Mouse (Mus musculus): ENCODE data around the gene Prx. TPM values are rescaled to one million over a fixed set of nuclear protein-coding genes. Genes with fewer than 3 reads are reported as not detected.
A peak's percentile ranks its signal among the peaks of the same experiment; 100 is the strongest.
"Not testable (repeated sequence)": the region's sequence is repeated elsewhere in the genome, so short reads cannot be mapped to it uniquely, and the experiment has no call there.

Gene Prx
- polyA plus RNA-seq, 1 experiment from 2014 or later, result 2.0 TPM

DNA sequence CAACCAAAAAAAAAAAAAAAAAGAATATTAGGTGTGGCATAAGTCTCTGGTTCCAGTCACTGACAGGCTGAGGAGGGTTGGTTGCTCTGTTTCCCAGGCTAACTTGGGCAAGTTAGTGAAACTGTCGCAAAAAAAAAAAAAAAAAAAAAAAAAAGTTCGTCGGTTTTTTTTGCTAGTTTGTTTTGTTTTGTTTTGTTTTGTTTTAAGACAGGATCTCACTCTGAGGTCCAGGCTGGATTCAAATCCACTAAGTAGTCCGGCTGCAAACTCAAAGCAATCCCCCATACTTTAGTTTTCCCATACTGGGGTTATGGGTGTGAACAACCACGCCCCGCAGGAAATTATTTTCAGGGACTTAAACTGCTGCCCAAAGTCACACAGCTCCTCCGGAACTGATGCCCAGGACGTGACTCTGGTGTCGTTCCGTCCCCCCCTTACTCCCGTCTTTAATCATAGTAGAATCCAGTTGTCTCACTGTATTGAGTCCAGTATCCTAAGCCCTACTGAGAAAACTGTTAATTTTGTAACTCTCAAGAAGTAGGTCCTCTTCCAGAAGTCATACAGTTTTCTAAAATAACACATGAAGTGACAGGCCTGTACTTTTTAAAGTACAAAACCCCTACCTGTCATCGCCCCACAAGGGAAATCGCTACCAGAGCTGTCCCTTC lies 12.9 kb upstream of the Prx start:
- Histone ChIP-seq H3K4me2 (peak overlapping the region; percentile 60), H3K27ac (replicated peaks) (peak overlapping the region; percentile 95), H3K4me3 (replicated peaks) (peak overlapping the region; percentile 78), H3K9ac (replicated peaks) (peak overlapping the region; percentile 28; the same call in 1 of the 2 replicates), H3K9me3 (replicated peaks) (no peaks in the 10 kb centered on the region), H3K36me3 (no peaks in the 10 kb centered on the region), H3K27me3 (replicated peaks) (no peaks in the 10 kb centered on the region), H3K4me1 (peaks cover 32% of the 10 kb centered on the region)
- ATAC-seq (ENCODE audit: low FRiP score), result peak; percentile 16
- WGBS, result 6% methylated on average over 13 of the region's 13 CpGs

DNA sequence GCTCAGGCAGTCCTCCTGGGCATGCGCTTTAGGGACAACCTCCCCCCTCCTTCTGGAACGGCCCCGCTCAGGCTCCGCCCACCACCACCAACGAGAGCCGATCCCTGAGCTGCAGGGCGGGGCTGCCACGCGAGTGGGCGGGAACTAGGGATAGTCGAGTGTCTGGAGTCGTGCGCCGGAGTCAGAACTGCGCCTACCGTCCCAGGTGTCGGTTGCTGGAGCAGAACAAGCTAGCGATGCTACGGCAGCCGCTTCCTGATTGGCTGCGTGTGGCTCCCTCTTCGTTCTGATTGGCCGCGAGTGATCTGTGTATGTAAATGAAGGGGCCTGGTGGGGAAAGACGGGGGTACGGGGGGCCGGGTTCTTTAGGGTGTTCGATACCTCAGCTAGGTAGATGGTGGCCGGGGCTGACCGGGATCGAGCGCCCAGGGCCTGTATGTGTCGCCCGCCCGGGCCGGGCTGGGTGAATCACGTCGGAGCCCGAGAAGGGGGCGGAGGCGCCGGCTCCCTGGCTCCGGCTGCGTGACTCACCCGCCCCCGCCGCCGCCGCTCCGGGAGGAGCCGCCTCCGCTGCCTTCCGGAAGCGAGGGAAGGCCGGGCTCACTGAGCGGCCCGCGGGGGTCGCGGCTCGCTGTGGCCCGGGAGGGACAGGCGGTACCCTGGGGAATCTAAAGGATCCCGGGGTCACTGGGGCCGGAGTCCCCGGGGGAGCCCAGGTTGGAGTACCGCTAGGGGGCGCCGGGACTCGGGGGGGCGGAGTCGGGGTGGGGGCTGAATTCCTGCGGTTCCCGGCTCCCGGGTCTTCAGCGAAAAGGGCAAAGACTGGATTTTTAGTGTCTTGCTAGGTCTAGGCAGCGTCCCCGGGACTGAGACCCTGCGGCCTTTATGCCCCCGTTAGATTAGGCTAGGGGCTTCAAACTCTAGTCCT lies 12.1 kb upstream of the Prx start, which contains the start of gene Sertad1:
Gene Sertad1, plus strand, starts transcription at position 141 of the 928 bp plus-strand sequence.
- peak within 1 kb of the TSS; percentile 78 for H3K4me3 ChIP-seq (replicated peaks)
- ATAC-seq (ENCODE audit: low FRiP score), result peak; percentile 98
- H3K36me3 ChIP-seq, result no peaks in the 10 kb centered on the region

DNA sequence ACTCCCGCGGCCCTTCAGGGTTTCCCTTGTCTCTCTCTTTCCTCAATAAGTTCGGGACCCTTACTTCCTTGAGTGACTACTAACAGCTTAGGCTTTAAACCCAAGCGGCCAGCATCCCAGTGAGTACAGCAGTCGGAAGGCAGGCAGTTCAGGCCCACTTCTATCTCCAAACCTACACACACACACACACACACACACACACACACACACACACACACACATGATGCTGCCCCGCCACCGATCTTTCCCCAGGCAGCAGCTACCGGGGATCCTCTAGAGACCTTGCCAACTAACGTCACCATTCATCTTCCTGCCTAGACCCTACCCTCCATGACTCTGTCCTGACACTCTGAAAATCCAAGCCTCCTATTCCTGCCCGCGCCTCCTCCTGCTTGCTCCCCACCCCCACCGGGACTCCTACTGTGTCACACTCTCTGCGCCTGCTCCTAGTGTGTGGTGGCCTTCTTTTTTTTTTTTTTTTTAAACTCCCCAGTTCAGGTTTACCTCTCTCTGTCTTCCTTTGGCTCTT lies 11.3 kb upstream of the Prx start:
- WGBS, result 4% methylated on average over 13 of the region's 13 CpGs
- Histone ChIP-seq H3K4me3 (replicated peaks) (peak overlapping the region; percentile 78), H3K9me3 (replicated peaks) (no peaks in the 10 kb centered on the region), H3K9ac (replicated peaks) (peak overlapping the region; percentile 72), H3K4me1 (peaks cover 26% of the 10 kb centered on the region), H3K27me3 (replicated peaks) (no peaks in the 10 kb centered on the region), H3K27ac (replicated peaks) (peak overlapping the region; percentile 95), H3K36me3 (no peaks in the 10 kb centered on the region), H3K4me2 (peak overlapping the region; percentile 60)
- ATAC-seq (ENCODE audit: low FRiP score), result no peak

More for the DNA sequence above, 12.1 kb upstream of the Prx start, which contains the start of gene Sertad1:
- H3K9me3 ChIP-seq (replicated peaks), result no peaks in the 10 kb centered on the region
- under 1% methylated on average over 77 of the region's 80 CpGs for WGBS
- H3K4me2 ChIP-seq, result peak within 1 kb of the TSS; percentile 60
- peaks cover 26% of the 10 kb centered on the region for H3K4me1 ChIP-seq
- H3K9ac ChIP-seq (replicated peaks), result peak within 1 kb of the TSS; percentile 72
- H3K27ac ChIP-seq (replicated peaks), result peak within 1 kb of the TSS; percentile 95
- H3K27me3 ChIP-seq (replicated peaks), result no peaks in the 10 kb centered on the region

DNA sequence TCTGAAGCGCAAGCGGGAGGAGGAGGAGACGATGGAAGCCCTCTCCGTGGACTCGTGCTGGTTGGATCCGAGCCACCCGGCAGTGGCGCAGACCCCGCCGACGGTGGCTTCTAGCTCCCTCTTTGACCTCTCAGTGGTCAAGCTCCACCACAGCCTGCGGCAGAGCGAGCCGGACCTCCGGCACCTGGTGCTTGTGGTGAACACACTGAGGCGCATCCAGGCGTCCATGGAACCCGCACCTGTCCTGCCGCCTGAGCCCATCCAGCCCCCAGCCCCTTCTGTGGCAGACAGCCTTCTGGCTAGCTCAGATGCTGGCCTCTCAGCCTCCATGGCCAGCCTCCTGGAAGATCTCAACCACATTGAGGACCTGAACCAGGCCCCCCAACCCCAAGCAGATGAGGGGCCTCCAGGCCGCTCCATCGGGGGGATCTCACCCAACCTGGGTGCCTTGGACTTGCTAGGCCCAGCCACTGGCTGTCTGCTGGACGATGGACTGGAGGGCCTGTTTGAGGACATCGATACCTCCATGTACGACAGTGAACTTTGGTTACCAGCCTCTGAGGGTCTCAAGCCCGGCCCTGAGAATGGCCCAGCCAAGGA lies 9.8 kb upstream of the Prx start:
- H3K27ac ChIP-seq (replicated peaks), result no peak overlapping the region

DNA sequence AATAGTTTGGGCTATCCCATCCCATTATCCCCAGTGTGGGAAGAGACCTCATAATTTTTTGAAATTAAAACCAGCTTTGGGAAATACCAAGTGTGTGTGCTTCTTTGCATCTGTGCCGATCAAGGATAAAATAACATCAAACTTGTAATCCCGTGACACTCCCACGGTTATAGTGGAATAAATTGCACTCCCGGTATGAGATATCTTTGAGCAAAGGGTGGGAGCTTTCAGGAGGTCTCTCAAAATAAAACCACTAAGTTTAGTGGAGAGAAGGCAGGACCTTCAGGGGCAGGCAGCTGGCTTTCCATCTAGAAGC lies 8.9 kb upstream of the Prx start:
- peak overlapping the region; percentile 53 for H3K4me2 ChIP-seq
- H3K27me3 ChIP-seq (replicated peaks), result no peaks in the 10 kb centered on the region
- 40% methylated on average over 4 of the region's 4 CpGs for WGBS
- ATAC-seq (ENCODE audit: low FRiP score), result no peak
- no peaks in the 10 kb centered on the region for H3K36me3 ChIP-seq
- no peaks in the 10 kb centered on the region for H3K9me3 ChIP-seq (replicated peaks)
- peaks cover 26% of the 10 kb centered on the region for H3K4me1 ChIP-seq
- peak overlapping the region; percentile 25 for H3K4me3 ChIP-seq (replicated peaks)
- peak overlapping the region; percentile 67; the same call in 1 of the 2 replicates for H3K27ac ChIP-seq (replicated peaks)
- H3K9ac ChIP-seq (replicated peaks), result peak overlapping the region; percentile 32

More for the DNA sequence above, 9.8 kb upstream of the Prx start:
- no peak for ATAC-seq (ENCODE audit: low FRiP score)
- H3K4me2 ChIP-seq, result no peak overlapping the region
- H3K4me1 ChIP-seq, result peaks cover 26% of the 10 kb centered on the region
- no peaks in the 10 kb centered on the region for H3K27me3 ChIP-seq (replicated peaks)
- H3K9ac ChIP-seq (replicated peaks), result no peak overlapping the region
- WGBS, result 92% methylated on average over 25 of the region's 25 CpGs
- H3K9me3 ChIP-seq (replicated peaks), result no peaks in the 10 kb centered on the region
- H3K36me3 ChIP-seq, result no peaks in the 10 kb centered on the region
- H3K4me3 ChIP-seq (replicated peaks), result no peak overlapping the region

DNA sequence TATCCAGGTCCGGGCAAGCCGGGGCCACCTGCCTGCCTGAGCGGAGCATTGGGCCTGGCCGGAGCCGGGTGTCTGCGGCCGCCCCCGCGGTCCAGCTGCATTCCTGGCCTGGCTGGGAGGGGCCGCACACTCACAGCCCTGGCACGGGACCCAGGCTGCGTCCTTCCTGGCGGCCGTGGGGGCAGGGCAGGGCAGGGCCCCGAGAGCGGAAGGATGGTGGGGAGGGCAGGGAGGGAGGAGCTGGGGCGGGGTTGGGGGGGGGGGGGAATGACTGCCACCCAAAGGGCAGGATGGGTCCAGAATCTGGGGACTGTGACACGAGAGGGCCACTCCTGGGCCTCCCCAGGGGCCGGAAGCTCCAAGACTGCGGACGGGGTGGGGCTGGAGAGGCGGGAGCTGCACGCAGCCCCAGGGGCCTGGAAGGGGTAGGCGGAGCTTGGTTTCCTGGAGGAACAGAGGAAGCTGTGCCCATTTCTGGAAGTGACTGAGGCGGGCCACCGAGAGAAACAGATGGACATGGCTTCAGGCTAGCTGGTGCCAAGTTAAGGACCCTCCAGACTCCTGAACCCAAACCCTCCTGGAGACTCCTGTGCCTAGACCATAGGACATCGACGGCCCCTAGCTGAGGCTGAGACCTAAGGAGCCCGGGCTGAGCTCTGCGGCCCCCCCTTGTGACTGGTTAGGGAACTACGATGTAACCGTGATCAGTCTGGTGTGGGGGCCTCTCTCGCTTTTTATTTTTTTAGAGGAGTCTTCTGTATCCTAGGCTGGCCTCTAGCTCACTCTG lies 8.4 kb upstream of the Prx start:
- ATAC-seq (ENCODE audit: low FRiP score), result no peak
- H3K4me1 ChIP-seq, result peaks cover 26% of the 10 kb centered on the region
- H3K4me2 ChIP-seq, result peak overlapping the region; percentile 53
- peak overlapping the region; percentile 32 for H3K9ac ChIP-seq (replicated peaks)
- H3K9me3 ChIP-seq (replicated peaks), result no peaks in the 10 kb centered on the region
- no peaks in the 10 kb centered on the region for H3K27me3 ChIP-seq (replicated peaks)
- peak overlapping the region; percentile 67 for H3K27ac ChIP-seq (replicated peaks)
- no peaks in the 10 kb centered on the region for H3K36me3 ChIP-seq
- H3K4me3 ChIP-seq (replicated peaks), result peak overlapping the region; percentile 25
- WGBS, result 2% methylated on average over 33 of the region's 33 CpGs

DNA sequence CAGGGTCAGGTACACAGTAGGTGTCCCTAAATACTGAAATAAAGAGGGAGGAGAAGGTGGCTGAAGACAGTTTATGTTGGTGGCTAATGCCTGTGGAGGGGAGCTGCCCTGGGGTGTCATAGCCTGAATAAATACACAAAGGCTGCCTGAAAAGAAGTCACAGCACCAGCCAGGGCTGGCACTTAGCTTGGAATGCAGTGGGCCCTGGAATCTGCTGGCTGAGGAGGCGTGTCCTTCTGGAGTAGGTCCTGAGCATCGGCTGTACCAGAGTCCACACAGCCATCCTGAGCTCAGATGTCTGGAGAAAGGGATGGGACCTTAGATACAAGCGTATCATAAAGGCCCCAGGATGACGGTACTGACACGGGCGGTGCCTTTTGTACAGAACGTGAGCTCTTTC lies 7.3 kb upstream of the Prx start:
- Histone ChIP-seq H3K9me3 (replicated peaks) (no peaks in the 10 kb centered on the region), H3K4me3 (replicated peaks) (no peak overlapping the region), H3K36me3 (no peaks in the 10 kb centered on the region), H3K4me1 (peaks cover 21% of the 10 kb centered on the region), H3K27ac (replicated peaks) (no peak overlapping the region), H3K4me2 (no peak overlapping the region), H3K27me3 (replicated peaks) (no peaks in the 10 kb centered on the region), H3K9ac (replicated peaks) (no peak overlapping the region)
- ATAC-seq (ENCODE audit: low FRiP score), result no peak
- WGBS, result 77% methylated on average over 7 of the region's 7 CpGs

DNA sequence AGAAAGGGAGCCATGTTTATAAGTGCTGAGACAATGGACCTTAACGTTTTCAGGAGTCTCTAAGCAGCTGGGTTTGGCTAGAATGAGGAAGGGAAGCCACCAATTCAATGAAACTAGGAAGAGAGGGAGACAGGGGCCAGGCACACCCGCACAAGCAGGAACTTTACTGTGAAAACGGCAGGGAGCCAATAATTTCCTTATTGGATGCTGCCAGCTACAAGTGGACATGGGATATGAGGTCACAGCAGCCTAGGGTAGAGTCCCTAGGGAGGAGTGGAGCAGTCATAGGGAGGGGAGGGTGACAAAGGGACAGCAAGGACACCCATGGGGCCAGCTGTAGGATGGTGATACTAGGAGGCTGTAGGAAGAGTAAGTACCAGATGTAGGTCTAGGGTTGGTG lies 6.1 kb upstream of the Prx start:
- Histone ChIP-seq H3K27me3 (replicated peaks) (no peaks in the 10 kb centered on the region), H3K4me1 (peaks cover 14% of the 10 kb centered on the region), H3K4me2 (no peak overlapping the region), H3K27ac (replicated peaks) (no peak overlapping the region), H3K9ac (replicated peaks) (no peak overlapping the region), H3K9me3 (replicated peaks) (no peaks in the 10 kb centered on the region), H3K4me3 (replicated peaks) (no peak overlapping the region), H3K36me3 (no peaks in the 10 kb centered on the region)
- no peak for ATAC-seq (ENCODE audit: low FRiP score)
- 71% methylated on average over 3 of the region's 3 CpGs for WGBS

DNA sequence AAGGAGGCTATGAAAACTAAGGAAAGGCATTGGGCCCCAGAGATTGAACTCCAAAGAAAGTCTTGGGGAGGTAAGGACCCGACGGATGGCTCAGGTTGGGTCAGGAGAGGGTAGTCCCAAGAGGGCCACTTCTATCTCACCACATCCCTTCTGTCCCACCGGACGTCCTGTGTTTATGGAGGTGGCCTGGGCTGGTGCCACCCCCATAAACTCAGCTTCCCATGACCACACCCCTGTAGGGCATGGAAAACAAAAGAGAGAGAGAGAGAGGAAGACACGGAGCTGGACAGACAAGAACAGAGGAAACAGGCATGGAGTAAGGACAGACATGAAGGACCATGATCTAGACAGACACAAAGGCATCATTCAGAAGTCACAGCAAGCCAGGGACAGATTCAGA lies 5.7 kb upstream of the Prx start:
- no peak overlapping the region for H3K4me2 ChIP-seq
- no peak overlapping the region for H3K4me3 ChIP-seq (replicated peaks)
- 80% methylated on average over 5 of the region's 5 CpGs for WGBS
- H3K4me1 ChIP-seq, result peaks cover 9% of the 10 kb centered on the region
- ATAC-seq (ENCODE audit: low FRiP score), result no peak
- no peak overlapping the region for H3K27ac ChIP-seq (replicated peaks)
- no peaks in the 10 kb centered on the region for H3K27me3 ChIP-seq (replicated peaks)
- H3K36me3 ChIP-seq, result no peaks in the 10 kb centered on the region
- no peaks in the 10 kb centered on the region for H3K9me3 ChIP-seq (replicated peaks)
- H3K9ac ChIP-seq (replicated peaks), result no peak overlapping the region

DNA sequence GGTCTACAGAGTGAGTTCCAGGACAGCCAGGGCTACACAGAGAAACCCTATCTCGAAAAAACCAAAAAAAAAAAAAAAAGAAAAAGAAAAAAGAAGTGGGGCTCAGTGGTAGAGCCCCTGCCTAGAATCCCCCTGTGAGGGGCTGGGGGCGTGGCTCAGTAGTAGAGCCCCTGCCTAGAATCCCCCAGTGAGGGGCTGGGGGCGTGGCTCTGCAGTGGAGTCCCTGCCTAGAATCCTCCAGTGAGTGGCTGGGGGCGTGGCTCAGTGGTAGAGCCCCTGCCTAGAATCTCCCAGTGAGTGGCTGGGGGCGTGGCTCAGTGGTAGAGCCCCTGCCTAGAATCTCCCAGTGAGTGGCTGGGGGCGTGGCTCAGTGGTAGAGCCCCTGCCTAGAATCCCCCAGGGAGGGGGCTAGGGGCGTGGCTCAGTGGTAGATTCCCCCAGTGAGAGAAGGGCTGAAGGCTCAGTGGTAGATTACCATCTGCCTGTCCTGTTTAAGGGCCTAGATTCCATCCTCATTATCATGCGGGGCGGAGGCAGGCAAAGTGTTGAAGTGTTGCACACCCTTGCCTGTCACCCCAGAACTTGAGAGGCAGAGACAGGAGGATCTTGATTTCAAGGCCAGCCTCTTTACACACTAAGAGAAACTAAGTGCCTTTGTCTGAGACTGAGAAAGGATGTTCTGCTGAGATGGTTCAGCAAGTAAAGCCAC lies 4.3 kb upstream of the Prx start:
- H3K4me3 ChIP-seq (replicated peaks); H3K36me3 ChIP-seq; H3K27me3 ChIP-seq (replicated peaks); H3K9ac ChIP-seq (replicated peaks); H3K4me2 ChIP-seq; ATAC-seq (ENCODE audit: low FRiP score); H3K4me1 ChIP-seq; H3K9me3 ChIP-seq (replicated peaks); H3K27ac ChIP-seq (replicated peaks): not testable (repeated sequence)
- 92% methylated on average over 8 of the region's 9 CpGs for WGBS
